Mouse (Mus musculus): ENCODE measurements around the gene Map1lc3b.

GRCm38 (mm10) chr8:121572121-121572520 is 18.0 kb upstream of the Map1lc3b start:
- no peak for TF ChIP-seq POLR2AphosphoS2 (IDR thresholded peaks at IDR 0.05; ENCODE audit: insufficient read length, low read depth)
- TF ChIP-seq POLR2A (IDR thresholded peaks at IDR 0.05; ENCODE audit: insufficient read length, low read depth), result no peak
- TF ChIP-seq E2F4 (IDR thresholded peaks at IDR 0.05; ENCODE audit: insufficient read depth), result no peak
- TF ChIP-seq MYOD1 (IDR thresholded peaks at IDR 0.05; ENCODE audit: control insufficient read depth in 1 of 3, insufficient read length in 2 of 3, low read depth in 2 of 3), result no peak
- no peak for TF ChIP-seq TCF3 (IDR thresholded peaks at IDR 0.05; ENCODE audit: insufficient read length, low read depth)
- TF ChIP-seq REST (IDR thresholded peaks at IDR 0.05; ENCODE audit: insufficient read depth, insufficient read length), result no peak
- TF ChIP-seq USF1 (IDR thresholded peaks at IDR 0.05; ENCODE audit: low read depth), result no peak
- TF ChIP-seq TCF12 (IDR thresholded peaks at IDR 0.05; ENCODE audit: insufficient read depth, poor library complexity, severe bottlenecking), result no peak
- TF ChIP-seq MAX (IDR thresholded peaks at IDR 0.05; ENCODE audit: low read depth), result no peak
- TF ChIP-seq SRF (IDR thresholded peaks at IDR 0.05; ENCODE audit: control insufficient read depth, insufficient read length, low read depth), result no peak
- no peak for TF ChIP-seq CEBPB (IDR thresholded peaks at IDR 0.05; ENCODE audit: insufficient read depth, poor library complexity, severe bottlenecking)
- no peak for TF ChIP-seq MYOG (IDR thresholded peaks at IDR 0.05; ENCODE audit: control insufficient read depth in 1 of 3, insufficient read depth in 1 of 3, insufficient read length in 2 of 3, low read depth in 2 of 3)
